Mouse (Mus musculus) lung, postnatal 0 days (tissue): ENCODE data around the gene Psg27.
"Not testable (repeated sequence)": the region's sequence is repeated elsewhere in the genome, so short reads cannot be mapped to it uniquely, and the experiment has no call there.

Experiments used
- CTCF ChIP-seq: IDR thresholded peaks from 2 replicates; pipeline ENCODE4 v1.5.1; 2016; ENCODE audit warnings: antibody characterized with exemption, mild to moderate bottlenecking
- EP300 ChIP-seq: IDR thresholded peaks from 2 replicates; pipeline ENCODE4 v1.6.1; 2016; ENCODE audit warnings: antibody characterized with exemption, mild to moderate bottlenecking, control low read depth

- not testable (repeated sequence) for TF ChIP-seq CTCF, EP300
Measured at GRCm38 (mm10) chr7:18512417-18512816, 54.7 kb downstream of the Psg27 start.
